Mouse (Mus musculus): Measurements from ENCODE around the gene Arvcf.

DNA sequence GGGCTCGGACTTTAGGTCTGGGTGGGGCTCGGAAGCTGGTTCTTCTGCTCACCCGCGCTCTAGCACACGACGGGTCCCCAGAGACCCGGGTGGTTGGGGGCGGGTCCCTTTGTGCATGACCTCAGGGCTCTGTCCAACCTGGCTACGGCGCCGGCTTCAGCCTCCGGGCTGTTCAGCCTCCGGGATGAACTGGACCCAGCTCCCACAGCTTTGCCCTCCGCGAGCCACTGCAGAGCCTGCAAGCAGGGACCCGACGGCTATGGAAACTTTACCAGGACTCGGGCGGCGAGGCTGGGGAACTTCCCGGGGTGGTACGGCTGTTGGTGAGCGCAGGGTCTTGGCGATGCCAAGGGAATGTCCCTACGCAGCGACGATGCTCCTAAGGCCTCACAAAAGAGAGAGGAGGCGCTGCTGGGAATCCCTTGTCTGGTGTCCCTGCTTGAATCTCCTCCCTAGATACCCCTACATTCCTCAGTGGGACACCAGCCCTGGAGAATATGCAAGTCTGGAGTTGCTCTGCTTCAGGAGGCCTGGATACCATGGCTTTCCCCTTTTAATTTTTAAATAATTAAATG is 706 bp downstream of the Arvcf start:
- TF ChIP-seq POLR2AphosphoS2 (IDR thresholded peaks at IDR 0.05; ENCODE audit: low read length) (no peak), CTCF (IDR thresholded peaks at IDR 0.05 in 2 of 3, conservative IDR thresholded peaks at IDR 0.05 in 1 of 3; ENCODE audit: control insufficient read depth in 1 of 3, insufficient read depth in 1 of 3, low read depth in 2 of 3, low read length in 3 of 3, poor library complexity in 1 of 3, severe bottlenecking in 1 of 3) (no peak), ZC3H11A (IDR thresholded peaks at IDR 0.05; ENCODE audit: low read depth, low read length) (no peak), HCFC1 (IDR thresholded peaks at IDR 0.05; ENCODE audit: low read depth, low read length) (no peak), EP300 (IDR thresholded peaks at IDR 0.05; ENCODE audit: low read depth in 1 of 2, low read length in 2 of 2) (no peak), TAL1 (IDR thresholded peaks at IDR 0.05; ENCODE audit: low read length) (no peak), GABPA (IDR thresholded peaks at IDR 0.05; ENCODE audit: low read depth, low read length) (no peak), E2F4 (IDR thresholded peaks at IDR 0.05; ENCODE audit: borderline replicate concordance, low read depth, low read length) (no peak), NRF1 (IDR thresholded peaks at IDR 0.05; ENCODE audit: insufficient read depth, low read depth, low read length, poor library complexity, severe bottlenecking) (no peak)

Data from MEL (cell line).